Mouse (Mus musculus) hindbrain, embryonic 14.5 days (tissue): ENCODE measurements around the gene Hsd11b1. TPM values are rescaled to one million over a fixed set of nuclear protein-coding genes. Genes with fewer than 3 reads are reported as not detected.

Source experiments
- ATAC-seq: fragments of 200-750 bp; cut with Nextera tagmentation; 2 replicates; pipeline ENCODE4 v1.8.0; 2017; ENCODE audit warnings: moderate number of reproducible peaks, mild to moderate bottlenecking, moderate TSS enrichment, moderate library complexity; ENCODE audit not compliant: low FRiP score
- DNase-seq: peaks from one replicate; pipeline ENCODE4 v3.0.0-alpha.2; 2015; ENCODE audit warnings: low spot score
- H3K27ac ChIP-seq: fragments of 300-500 bp; sonication (generic); 2 replicates; pipeline ENCODE4 v1.5.1; 2014; ENCODE audit warnings: mild to moderate bottlenecking, moderate library complexity
- H3K27me3 ChIP-seq: fragments of 300-500 bp; sonication (generic); 2 replicates; pipeline ENCODE4 v1.6.1; 2014; ENCODE audit warnings: mild to moderate bottlenecking, low read length, mixed read lengths; ENCODE audit not compliant: control insufficient read depth, insufficient read depth
- H3K36me3 ChIP-seq: fragments of 300-500 bp; sonication (generic); replicated peaks from 2 replicates; pipeline ENCODE4 v1.6.1; 2014; ENCODE audit not compliant: control insufficient read depth, insufficient read depth
- H3K4me1 ChIP-seq: fragments of 300-500 bp; sonication (generic); replicated peaks from 2 replicates; pipeline ENCODE4 v1.6.1; 2014; ENCODE audit warnings: antibody characterized with exemption, low read length, mixed read lengths; ENCODE audit not compliant: control insufficient read depth, insufficient read depth
- H3K4me2 ChIP-seq: fragments of 300-500 bp; sonication (generic); replicated peaks from 2 replicates; pipeline ENCODE4 v1.6.1; 2014; ENCODE audit warnings: mild to moderate bottlenecking, moderate library complexity
- H3K4me3 ChIP-seq: fragments of 300-500 bp; sonication (generic); replicated peaks from 2 replicates; pipeline ENCODE4 v1.5.1; 2014; ENCODE audit warnings: mild to moderate bottlenecking, low read length
- H3K9ac ChIP-seq: fragments of 300-500 bp; sonication (generic); 2 replicates; pipeline ENCODE4 v1.6.1; 2014
- H3K9me3 ChIP-seq: fragments of 300-500 bp; sonication (generic); 2 replicates; pipeline ENCODE4 v1.6.1; 2016; ENCODE audit warnings: low read length; ENCODE audit not compliant: control insufficient read depth
- whole genome bisulfite sequencing: fragments of 180-500 bp; shearing (Covaris S2); extraction: QIAGEN DNeasy Blood & Tissue Kit; methylation state at CpG from one replicate; pipeline ENCODE4 v1.1.7; 2014; 5-methylcytosine and 5-hydroxymethylcytosine counted together
- polyA plus RNA-seq: library from polyadenylated mRNA; unstranded; fragments of >200 nt; fragmentation: Nextera tagmentation; extraction: Ambion mirVana; gene quantifications from 2 replicates; pipeline ENCODE4 v1.2.1, GENCODE M21; 2014

The Hsd11b1 gene
- polyA plus RNA-seq, 1 experiment from 2014 or later = not detected

- DNase-seq = no peak
- ATAC-seq = no peak
Measured at GRCm38 (mm10) chr1:193220408-193220807, 43.5 kb downstream of the Hsd11b1 start.

GRCm38 (mm10) chr1:193216000-193216399, 47.9 kb downstream of the Hsd11b1 start:
- no peak for DNase-seq
- no peaks in the 10 kb centered on the region for H3K36me3 ChIP-seq
- no peak overlapping the region for H3K27ac ChIP-seq
- ATAC-seq = no peak
- no peak overlapping the region for H3K4me3 ChIP-seq
- no peak overlapping the region for H3K4me2 ChIP-seq
- no peak overlapping the region for H3K9ac ChIP-seq
- WGBS = 76% methylated on average over 3 of the region's 3 CpGs
- no peaks in the 10 kb centered on the region for H3K9me3 ChIP-seq
- H3K4me1 ChIP-seq = no peaks in the 10 kb centered on the region
- H3K27me3 ChIP-seq = no peaks in the 10 kb centered on the region

More at GRCm38 (mm10) chr1:193220408-193220807, 43.5 kb downstream of the Hsd11b1 start:
- Histone ChIP-seq H3K9me3 (no peaks in the 10 kb centered on the region), H3K27ac (no peak overlapping the region), H3K36me3 (no peaks in the 10 kb centered on the region), H3K27me3 (no peaks in the 10 kb centered on the region), H3K4me3 (no peak overlapping the region), H3K9ac (no peak overlapping the region), H3K4me1 (no peaks in the 10 kb centered on the region), H3K4me2 (no peak overlapping the region)
- 64% methylated on average over 5 of the region's 5 CpGs for WGBS

DNA sequence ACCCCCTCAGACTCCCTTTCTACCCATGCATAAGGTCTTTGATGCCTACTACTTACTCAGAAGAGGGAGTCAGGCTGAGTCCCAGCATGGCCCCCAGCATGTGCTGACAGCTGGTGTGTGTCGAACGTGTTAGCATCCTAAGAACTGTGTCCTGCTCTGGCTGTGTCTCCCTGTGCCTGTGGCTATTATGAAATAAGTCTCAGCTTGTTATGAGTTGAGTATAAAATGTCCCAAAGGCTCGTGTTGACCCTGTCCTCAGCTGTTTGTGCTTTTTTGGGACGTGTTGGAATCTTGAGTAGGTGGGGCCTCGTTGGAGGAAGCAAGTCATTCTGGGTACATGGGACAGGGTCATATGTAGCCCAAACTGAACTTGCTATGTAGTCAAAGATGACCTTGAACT, 49.8 kb downstream of the Hsd11b1 start:
- WGBS = 77% methylated on average over 5 of the region's 5 CpGs
- Histone ChIP-seq H3K4me3 (no peak overlapping the region), H3K4me2 (no peak overlapping the region), H3K4me1 (no peaks in the 10 kb centered on the region), H3K9me3 (no peaks in the 10 kb centered on the region), H3K9ac (no peak overlapping the region), H3K27me3 (no peaks in the 10 kb centered on the region), H3K27ac (no peak overlapping the region), H3K36me3 (no peaks in the 10 kb centered on the region)
- DNase-seq (no peak), ATAC-seq (no peak)

- DNase-seq (no peak), ATAC-seq (no peak)
- no peak overlapping the region for H3K4me3 ChIP-seq
- H3K36me3 ChIP-seq = no peaks in the 10 kb centered on the region
- H3K9me3 ChIP-seq = no peaks in the 10 kb centered on the region
- H3K4me2 ChIP-seq = no peak overlapping the region
- 76% methylated on average over 5 of the region's 5 CpGs for WGBS
- H3K4me1 ChIP-seq = no peaks in the 10 kb centered on the region
- no peak overlapping the region for H3K9ac ChIP-seq
- H3K27ac ChIP-seq = no peak overlapping the region
- H3K27me3 ChIP-seq = no peaks in the 10 kb centered on the region
Measured at GRCm38 (mm10) chr1:193211371-193211770, 52.5 kb downstream of the Hsd11b1 start.

GRCm38 (mm10) chr1:193208178-193208577, 55.7 kb downstream of the Hsd11b1 start:
- DNase-seq = no peak

DNA sequence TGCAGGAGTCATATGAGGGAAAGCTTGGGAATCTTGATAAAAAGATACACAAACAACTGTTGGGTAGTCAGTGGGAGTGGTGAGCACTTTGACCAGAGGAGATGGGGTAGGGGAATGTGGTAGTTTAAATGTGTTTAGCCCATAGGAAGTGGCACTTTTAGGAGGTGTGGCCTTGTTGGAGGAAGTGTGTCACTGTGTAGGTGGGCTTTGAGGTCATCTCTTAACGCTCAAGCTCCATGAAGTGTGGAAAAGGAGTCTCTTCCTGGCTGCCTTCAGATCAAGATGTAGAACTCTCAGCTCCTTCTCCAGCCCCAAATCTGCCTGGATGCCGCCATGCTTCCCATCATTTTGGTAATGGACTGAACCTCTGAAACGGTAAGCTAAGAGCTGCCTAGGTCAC, 56.4 kb downstream of the Hsd11b1 start, which contains the start of gene Lamb3:
TSS of gene Lamb3 (plus strand) at position 197 of the 400 bp plus-strand sequence.
- no peak within 1 kb of the TSS for H3K4me2 ChIP-seq
- no peaks in the 10 kb centered on the region for H3K9me3 ChIP-seq
- ATAC-seq (no peak), DNase-seq (no peak)
- no peak within 1 kb of the TSS for H3K4me3 ChIP-seq
- H3K9ac ChIP-seq = no peak within 1 kb of the TSS
- 94% methylated on average over 3 of the region's 3 CpGs for WGBS
- H3K36me3 ChIP-seq = no peaks in the 10 kb centered on the region
- H3K27ac ChIP-seq = no peak within 1 kb of the TSS
- H3K27me3 ChIP-seq = no peaks in the 10 kb centered on the region
- no peaks in the 10 kb centered on the region for H3K4me1 ChIP-seq

More at GRCm38 (mm10) chr1:193208178-193208577, 55.7 kb downstream of the Hsd11b1 start:
- H3K4me1 ChIP-seq = no peaks in the 10 kb centered on the region
- no peak for ATAC-seq
- H3K9ac ChIP-seq = no peak overlapping the region
- H3K27ac ChIP-seq = no peak overlapping the region
- H3K4me2 ChIP-seq = no peak overlapping the region
- 46% methylated on average over 2 of the region's 2 CpGs for WGBS
- H3K4me3 ChIP-seq = no peak overlapping the region
- no peaks in the 10 kb centered on the region for H3K27me3 ChIP-seq
- H3K9me3 ChIP-seq = no peaks in the 10 kb centered on the region
- H3K36me3 ChIP-seq = no peaks in the 10 kb centered on the region

GRCm38 (mm10) chr1:193205431-193205830, 58.4 kb downstream of the Hsd11b1 start:
- Histone ChIP-seq H3K9ac (no peak overlapping the region), H3K27me3 (no peaks in the 10 kb centered on the region), H3K27ac (no peak overlapping the region), H3K36me3 (no peaks in the 10 kb centered on the region), H3K4me2 (no peak overlapping the region), H3K9me3 (no peaks in the 10 kb centered on the region), H3K4me3 (no peak overlapping the region), H3K4me1 (no peaks in the 10 kb centered on the region)
- 97% methylated on average over 2 of the region's 2 CpGs for WGBS
- ATAC-seq (no peak), DNase-seq (no peak)

DNA sequence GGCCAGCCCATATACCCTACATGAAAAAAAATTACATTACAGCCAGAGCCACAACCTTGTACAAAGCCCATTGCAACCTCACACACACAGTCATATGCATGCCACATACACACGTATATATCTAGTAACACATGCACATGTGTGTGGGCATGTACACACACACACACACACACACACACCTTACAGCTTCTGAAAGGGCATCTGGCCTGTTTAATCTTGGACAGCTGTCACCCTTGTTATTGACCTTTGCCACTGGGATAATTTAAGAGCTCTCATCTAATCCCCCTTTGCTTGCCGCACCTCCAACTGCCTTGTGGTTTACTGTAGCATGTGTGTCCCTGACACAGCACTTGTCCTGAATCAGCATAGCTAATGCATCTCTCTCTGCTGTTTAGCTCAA, 60.1 kb downstream of the Hsd11b1 start:
- Histone ChIP-seq H3K27me3 (no peaks in the 10 kb centered on the region), H3K4me3 (no peak overlapping the region), H3K4me2 (no peak overlapping the region), H3K9ac (no peak overlapping the region), H3K36me3 (no peaks in the 10 kb centered on the region), H3K4me1 (no peaks in the 10 kb centered on the region), H3K9me3 (no peaks in the 10 kb centered on the region), H3K27ac (no peak overlapping the region)
- ATAC-seq (no peak), DNase-seq (no peak)
- 93% methylated on average over 2 of the region's 2 CpGs for WGBS

GRCm38 (mm10) chr1:193201383-193201778, 62.5 kb downstream of the Hsd11b1 start, which contains the start of gene Traf3ip3:
TSS of gene Traf3ip3 (minus strand) at chr1:193201703.
- no peaks in the 10 kb centered on the region for H3K27me3 ChIP-seq
- no peak within 1 kb of the TSS for H3K4me3 ChIP-seq
- H3K4me1 ChIP-seq = no peaks in the 10 kb centered on the region
- H3K27ac ChIP-seq = no peak within 1 kb of the TSS
- no peak within 1 kb of the TSS for H3K9ac ChIP-seq
- no peaks in the 10 kb centered on the region for H3K9me3 ChIP-seq
- 75% methylated on average over 5 of the region's 5 CpGs for WGBS
- H3K36me3 ChIP-seq = no peaks in the 10 kb centered on the region
- H3K4me2 ChIP-seq = no peak within 1 kb of the TSS
- ATAC-seq (no peak), DNase-seq (no peak)
